Mouse (Mus musculus) common myeloid progenitor, adult 5-6 weeks (primary cell): ENCODE data around the gene Tcirg1. TPM values are rescaled to one million over a fixed set of nuclear protein-coding genes. Genes with fewer than 3 reads are reported as not detected.

ENCODE experiments used
- ATAC-seq: replicated peaks from 2 replicates; pipeline ENCODE4 v1.8.0; 2016; ENCODE audit warnings: low read depth, mild to moderate bottlenecking, moderate TSS enrichment, inconsistent platforms; ENCODE audit not compliant: poor library complexity, severe bottlenecking
- total RNA-seq: library from RNA; stranded (forward); fragments of 200-1000, 187-1606 nt; gene quantifications from 2 replicates; pipeline ENCODE4 v1.2.3, GENCODE M21; 2017

Tcirg1 gene
- total RNA-seq, 1 experiment from 2014 or later, result 49.2 TPM

- no peak for ATAC-seq
Observed at GRCm38 (mm10) chr19:3855601-3856000, 51.3 kb downstream of the Tcirg1 start.

GRCm38 (mm10) chr19:3855091-3855490 is 51.8 kb downstream of the Tcirg1 start:
- ATAC-seq, result no peak

DNA sequence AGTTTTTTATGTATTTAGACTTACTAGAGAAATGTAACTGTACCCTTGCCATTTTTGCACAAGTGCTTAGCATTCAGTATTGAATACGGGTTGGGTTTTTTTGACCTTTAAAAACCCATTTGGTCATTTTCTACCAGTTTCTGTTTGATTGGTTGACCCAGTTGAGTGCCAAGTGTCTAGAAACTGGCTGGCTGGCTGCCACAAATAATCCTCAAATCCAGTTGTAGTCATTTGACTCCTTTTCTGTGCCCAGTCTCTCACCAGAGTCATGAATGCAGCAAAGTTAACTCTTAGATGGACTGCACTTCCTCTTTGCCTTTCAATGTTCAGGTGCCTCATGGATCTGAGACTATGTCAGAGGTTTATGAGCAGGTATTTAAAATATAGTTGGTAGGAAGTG is 53.0 kb downstream of the Tcirg1 start:
- no peak for ATAC-seq

GRCm38 (mm10) chr19:3853121-3853520 is 53.8 kb downstream of the Tcirg1 start:
- ATAC-seq, result no peak

DNA sequence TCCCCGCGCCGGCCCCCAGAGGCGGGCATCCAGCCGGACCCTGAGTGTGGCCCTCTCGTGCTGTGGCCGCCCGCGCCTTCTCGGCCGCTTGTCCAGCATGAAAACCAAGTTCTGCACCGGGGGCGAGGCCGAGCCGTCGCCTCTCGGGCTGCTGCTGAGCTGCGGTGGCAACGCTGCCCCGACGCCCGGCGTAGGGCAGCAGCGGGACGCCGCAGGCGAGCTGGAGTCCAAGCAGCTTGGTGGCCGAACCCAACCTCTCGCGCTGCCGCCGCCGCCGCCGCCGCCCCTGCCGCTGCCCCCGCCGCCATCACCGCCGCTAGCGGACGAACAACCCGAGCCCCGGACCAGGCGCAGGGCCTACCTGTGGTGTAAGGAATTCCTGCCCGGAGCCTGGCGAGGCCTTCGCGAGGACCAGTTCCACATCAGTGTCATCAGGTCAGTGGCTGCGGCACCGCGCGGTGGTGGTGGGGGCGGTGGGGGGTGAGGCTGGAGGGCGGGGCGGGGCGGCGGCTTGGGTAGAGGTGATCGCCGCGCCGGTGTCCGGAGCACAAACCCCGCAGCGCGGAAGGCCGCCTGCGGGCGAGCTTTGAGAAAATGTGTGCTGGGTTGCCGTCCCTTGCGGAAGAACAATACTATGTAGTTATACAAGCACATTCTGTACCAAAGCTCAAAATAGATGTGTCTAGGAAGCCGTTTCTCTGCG is 54.8 kb downstream of the Tcirg1 start:
- ATAC-seq, result no peak

GRCm38 (mm10) chr19:3851502-3851962 is 55.4 kb downstream of the Tcirg1 start, which contains the start of gene Chka:
TSS of gene Chka (plus strand) at chr19:3851773.
- ATAC-seq, result peak; percentile 97

DNA sequence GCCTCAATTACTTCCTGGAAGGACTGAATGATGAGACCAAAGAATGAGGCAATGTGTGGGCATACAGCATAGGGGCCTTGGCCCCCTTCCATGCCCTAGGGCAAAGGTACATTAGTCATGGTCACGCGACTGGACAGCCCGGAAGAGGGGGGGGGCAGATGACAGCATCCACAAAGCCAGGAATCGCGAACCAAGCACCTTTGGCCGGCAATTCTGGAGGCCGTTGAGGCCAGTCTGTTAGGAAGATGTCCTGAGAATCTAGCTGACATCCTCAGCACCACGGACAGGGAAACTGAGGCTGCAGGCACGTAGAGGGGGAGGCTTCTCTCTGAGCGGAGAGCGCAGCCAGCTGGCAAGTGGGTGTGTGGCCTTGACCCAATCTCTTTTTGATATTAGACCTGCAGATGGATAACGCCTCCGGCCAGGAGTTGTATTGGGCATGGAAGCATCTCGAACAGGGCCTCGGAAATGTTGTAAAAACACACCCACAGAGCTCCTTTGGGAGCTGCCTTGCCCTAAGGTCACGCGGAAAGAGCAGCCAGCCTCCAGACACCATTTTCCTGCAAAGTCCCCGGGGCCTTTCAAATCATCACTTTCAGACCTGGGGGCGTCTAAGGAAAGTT is 56.0 kb downstream of the Tcirg1 start:
- ATAC-seq, result peak; percentile 10; the same call in 1 of the 2 replicates

- ATAC-seq, result no peak
Observed at GRCm38 (mm10) chr19:3850076-3850475, 56.9 kb downstream of the Tcirg1 start.

DNA sequence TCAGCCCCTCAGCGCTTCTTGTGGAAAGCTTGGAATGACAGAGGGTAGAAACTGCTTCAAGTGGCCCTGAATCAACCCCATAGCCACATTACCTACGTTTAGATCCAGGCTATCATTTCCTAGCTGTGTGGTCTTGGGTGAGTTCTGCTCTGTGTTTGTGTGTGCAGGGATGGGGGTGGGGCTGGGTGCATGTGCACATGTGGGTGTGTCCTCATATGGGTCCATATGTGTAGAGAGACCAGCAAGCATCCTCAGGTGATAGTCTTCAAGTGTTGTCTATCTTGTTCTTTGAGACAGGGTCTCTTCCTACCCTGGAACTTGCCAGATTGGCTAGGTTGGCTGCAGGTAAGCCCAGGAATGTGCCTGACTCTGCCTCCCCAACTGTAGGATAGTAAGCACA is 57.7 kb downstream of the Tcirg1 start:
- no peak for ATAC-seq

DNA sequence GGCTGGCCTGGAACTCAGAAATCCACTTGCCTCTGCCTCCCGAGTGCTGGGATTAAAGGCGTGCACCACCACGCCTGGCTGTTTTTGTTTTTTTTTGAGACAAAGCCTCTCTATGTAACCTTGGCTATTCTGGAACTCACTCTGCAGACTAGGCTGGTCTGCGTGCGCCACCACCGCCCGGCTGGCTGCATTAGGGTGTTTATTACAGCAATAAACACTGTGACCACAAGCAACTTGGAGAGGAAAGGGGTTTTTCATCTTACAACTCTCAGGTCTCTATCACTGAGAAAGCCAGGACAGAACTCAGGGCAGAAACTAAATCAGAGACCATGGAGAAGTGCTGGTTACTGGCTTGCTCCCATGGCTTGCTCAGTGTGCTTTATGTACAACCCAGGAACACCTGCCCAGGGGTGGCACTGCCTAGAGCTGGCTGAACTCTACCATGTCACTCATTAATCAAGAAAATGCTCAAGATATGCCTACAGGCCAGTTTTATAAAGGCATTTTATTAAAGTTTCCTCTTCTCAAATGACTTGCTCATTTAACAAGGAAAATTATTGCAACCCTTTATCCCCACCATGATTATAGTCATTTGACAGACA is 58.6 kb downstream of the Tcirg1 start:
- no peak for ATAC-seq

DNA sequence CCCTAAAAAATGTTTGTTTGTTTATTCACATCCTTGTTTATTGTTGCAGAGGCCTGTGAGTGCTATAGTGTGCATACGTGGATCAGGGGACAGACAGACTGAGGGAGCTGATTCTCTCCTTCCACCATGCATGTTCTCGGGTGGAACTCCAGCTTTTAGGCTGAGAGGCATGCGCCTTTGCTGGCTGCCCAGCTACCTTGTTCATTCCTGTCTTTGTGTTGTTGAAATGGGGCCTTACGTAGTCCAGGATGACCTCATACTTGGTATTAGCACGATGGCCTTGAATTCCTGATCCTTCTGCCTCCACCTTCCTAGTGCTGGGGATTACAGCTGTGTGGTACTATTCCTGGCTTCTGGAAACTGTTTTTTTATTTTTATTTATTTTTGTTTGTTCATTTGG is 59.2 kb downstream of the Tcirg1 start:
- ATAC-seq, result no peak

GRCm38 (mm10) chr19:3846676-3847604 is 60.0 kb downstream of the Tcirg1 start:
- ATAC-seq, result no peak

Other genes starting within 250 kb of the Tcirg1 start
- gene Lrp5, start 220.6 kb downstream of the Tcirg1 start, total RNA-seq, result 14.2 and 18.9 TPM in 2 replicates
- gene 1810055G02Rik, start 198.8 kb downstream of the Tcirg1 start, total RNA-seq, result 1.2 and 4.7 TPM in 2 replicates
- 36.5 and 51.6 TPM in 2 replicates for gene Kmt5b, start 139.7 kb downstream of the Tcirg1 start, total RNA-seq
- gene Chka, start 55.4 kb downstream of the Tcirg1 start, total RNA-seq, result 30.9 and 46.5 TPM in 2 replicates
- 79.4 and 83.5 TPM in 2 replicates for gene Ndufs8, start 5.6 kb upstream of the Tcirg1 start, total RNA-seq
- gene Aldh3b1, start 22.7 kb upstream of the Tcirg1 start, total RNA-seq, result 1.6 and 3.2 TPM in 2 replicates
- 83.0 and 99.7 TPM in 2 replicates for gene Unc93b1, start 28.1 kb upstream of the Tcirg1 start, total RNA-seq
- 0.41 TPM in 1 of 2 replicates, not detected in the other for gene Aldh3b3, start 51.5 kb upstream of the Tcirg1 start, total RNA-seq
- 0.59 TPM in 1 of 2 replicates, not detected in the other for gene Aldh3b2, start 65.2 kb upstream of the Tcirg1 start, total RNA-seq
- gene Acy3, start 79.4 kb upstream of the Tcirg1 start, total RNA-seq, result 2.1 and 5.4 TPM in 2 replicates
- gene Tbx10, start 85.6 kb upstream of the Tcirg1 start, total RNA-seq, result not detected in 2 replicates
- 7.9 and 22.1 TPM in 2 replicates for gene Nudt8, start 93.4 kb upstream of the Tcirg1 start, total RNA-seq
- gene Gm49405, start 93.5 kb upstream of the Tcirg1 start, total RNA-seq, result 0.10 and 1.4 TPM in 2 replicates
- gene Doc2g, start 96.2 kb upstream of the Tcirg1 start, total RNA-seq, result 0.41 and 3.6 TPM in 2 replicates
- gene Ndufv1, start 105.7 kb upstream of the Tcirg1 start, total RNA-seq, result 199 and 200 TPM in 2 replicates
- gene Gstp1, start 130.9 kb upstream of the Tcirg1 start, total RNA-seq, result 82.5 and 95.6 TPM in 2 replicates
- gene Gstp2, start 138.9 kb upstream of the Tcirg1 start, total RNA-seq, result 0.69 and 8.6 TPM in 2 replicates
- gene Gstp3, start 152.4 kb upstream of the Tcirg1 start, total RNA-seq, result 8.7 and 10.7 TPM in 2 replicates
- gene Cabp2, start 174.4 kb upstream of the Tcirg1 start, total RNA-seq, result not detected in 2 replicates
- gene Cdk2ap2, start 190.0 kb upstream of the Tcirg1 start, total RNA-seq, result 20.3 and 22.3 TPM in 2 replicates
- gene Pitpnm1, start 192.9 kb upstream of the Tcirg1 start, total RNA-seq, result 8.6 and 9.0 TPM in 2 replicates
- gene Aip, start 218.7 kb upstream of the Tcirg1 start, total RNA-seq, result 20.6 and 55.9 TPM in 2 replicates
- not detected in 2 replicates for gene Gpr152, start 232.7 kb upstream of the Tcirg1 start, total RNA-seq
- not detected in 2 replicates for gene Cabp4, start 236.9 kb upstream of the Tcirg1 start, total RNA-seq
- gene Coro1b, start 241.5 kb upstream of the Tcirg1 start, total RNA-seq, result 90.1 and 104 TPM in 2 replicates
- gene Ptprcap, start 246.5 kb upstream of the Tcirg1 start, total RNA-seq, result 140 and 184 TPM in 2 replicates